Mouse (Mus musculus) inflammation-experienced regulatory T-cells, adult 16 weeks (primary cell): ENCODE results near the gene Eif3g. TPM values are rescaled to one million over a fixed set of nuclear protein-coding genes. Genes with fewer than 3 reads are reported as not detected.

Source experiments
- polyA plus RNA-seq: library from polyadenylated mRNA; unstranded; fragments of 100-300 nt; shearing (Covaris generic); gene quantifications from one replicate; pipeline ENCODE4 v1.2.1, GENCODE M21; 2017

Gene Eif3g
- 278 TPM for polyA plus RNA-seq

DNA sequence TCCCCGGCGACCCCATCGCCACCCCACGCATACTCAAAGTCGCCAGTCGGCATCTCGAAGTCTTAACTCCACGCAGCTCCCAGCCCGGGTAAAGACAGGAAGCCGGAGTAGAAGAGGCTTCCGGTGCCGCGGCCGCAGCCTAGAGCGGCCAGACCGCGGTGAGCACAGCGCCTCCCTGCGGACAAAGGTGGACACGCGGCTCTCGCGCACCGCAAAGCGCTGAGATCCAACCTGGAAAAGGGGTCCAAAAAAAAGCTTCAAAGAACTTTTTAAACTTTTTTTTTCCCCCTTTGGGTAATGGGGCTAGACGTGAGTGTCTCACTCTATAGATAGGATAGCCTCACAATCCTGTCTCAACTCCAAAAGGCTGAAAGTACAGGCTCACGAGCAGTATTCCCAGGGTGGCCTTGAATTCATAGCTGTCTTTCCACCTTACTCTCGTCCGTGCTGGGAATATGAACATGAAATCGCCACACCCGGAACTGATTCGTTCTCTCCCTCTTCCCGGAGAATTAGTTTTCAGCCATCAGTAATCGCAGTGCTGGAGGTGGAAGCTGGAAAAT lies at the start of gene Eif3g:
Gene Eif3g, minus strand, starts transcription at position 113 of the 563 bp plus-strand sequence.

GRCm38 (mm10) chr9:20887704-20888385 lies 10.6 kb downstream of the Eif3g start, which contains the start of gene Ppan:
Ppan (plus strand) TSS chr9:20888175.

DNA sequence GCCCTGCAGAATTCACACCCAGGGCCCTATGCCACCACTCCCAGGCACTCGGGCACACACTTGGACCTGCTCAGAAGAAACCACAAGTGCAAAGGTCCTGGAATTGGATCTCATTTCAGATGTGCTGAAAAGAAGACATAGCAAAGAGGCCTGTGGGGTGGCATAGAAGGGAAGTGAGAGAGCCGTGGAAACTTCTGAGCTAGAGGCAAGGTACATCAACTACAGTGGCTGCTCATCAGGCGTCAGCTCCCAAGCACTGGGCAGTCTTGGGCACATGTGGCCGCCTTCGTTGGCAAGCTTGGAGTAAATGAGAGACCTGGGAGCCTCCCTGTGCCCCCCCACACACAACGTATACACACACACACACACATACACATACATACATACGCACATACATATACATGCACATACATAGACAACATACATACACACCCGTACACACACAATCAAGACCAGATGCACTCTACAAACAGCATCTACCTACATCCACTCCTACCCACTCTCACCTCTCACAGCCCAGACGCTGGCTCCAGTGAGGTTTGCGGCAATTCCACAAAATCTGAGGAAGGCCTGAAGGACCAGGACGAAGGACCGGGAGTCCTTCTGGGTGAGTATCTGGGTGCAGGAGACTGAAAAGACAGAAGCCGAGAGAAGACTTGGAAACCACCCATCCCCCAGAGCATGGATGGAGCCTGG lies 19.2 kb downstream of the Eif3g start, which contains the start of gene Angptl6:
Gene Angptl6, minus strand, starts transcription at position 631 of the 696 bp plus-strand sequence.

DNA sequence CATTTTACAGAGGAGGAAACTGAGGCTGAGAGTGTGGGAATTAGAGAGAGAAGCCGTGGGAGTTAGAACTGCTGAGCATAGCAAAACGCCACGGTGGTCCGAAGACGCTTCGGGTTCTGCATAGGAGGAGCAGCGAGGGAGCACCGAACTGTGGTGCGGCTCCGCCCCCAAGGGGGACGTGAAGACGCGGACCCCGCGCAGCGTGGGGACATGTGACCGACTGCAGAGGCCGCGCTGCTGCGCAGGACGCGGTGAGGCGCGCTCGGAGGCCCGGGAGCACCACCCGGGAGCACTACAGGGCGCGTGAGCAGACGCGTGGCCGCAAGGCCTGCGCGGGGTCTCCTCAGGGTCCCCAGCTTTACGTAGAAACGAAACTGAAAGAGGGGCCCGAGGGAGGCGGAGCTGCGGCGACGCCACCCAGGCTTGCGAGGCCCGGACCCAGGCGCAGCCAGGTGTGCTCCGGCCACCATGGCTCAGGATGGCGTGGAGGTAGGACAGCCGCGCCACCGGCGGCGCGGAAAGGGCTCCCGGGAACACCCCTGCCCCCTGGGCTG lies 29.9 kb downstream of the Eif3g start, which contains the start of gene A230050P20Rik:
Gene A230050P20Rik, plus strand, starts transcription at position 195 of the 554 bp plus-strand sequence.

Other genes with a start within 250 kb of the Eif3g start
- 27.9 TPM for gene Pin1, start 246.5 kb downstream of the Eif3g start, polyA plus RNA-seq
- gene Olfm2, start 152.3 kb downstream of the Eif3g start, polyA plus RNA-seq: 0.94 TPM
- 0.72 TPM for gene Col5a3, start 83.6 kb downstream of the Eif3g start, polyA plus RNA-seq
- gene Rdh8, start 80.1 kb downstream of the Eif3g start, polyA plus RNA-seq: not detected
- gene A230050P20Rik, start 30.0 kb downstream of the Eif3g start, polyA plus RNA-seq: 64.3 TPM
- 1.5 TPM for gene Angptl6, start 18.9 kb downstream of the Eif3g start, polyA plus RNA-seq
- gene Ppan, start 10.4 kb downstream of the Eif3g start, polyA plus RNA-seq: 94.9 TPM
- 116 TPM for gene Dnmt1, start 61.3 kb upstream of the Eif3g start, polyA plus RNA-seq
- 30.5 TPM for gene S1pr2, start 78.2 kb upstream of the Eif3g start, polyA plus RNA-seq
- 138 TPM for gene Mrpl4, start 104.1 kb upstream of the Eif3g start, polyA plus RNA-seq
- gene Icam1, start 117.4 kb upstream of the Eif3g start, polyA plus RNA-seq: 144 TPM
- 2.7 TPM for gene Icam4, start 130.8 kb upstream of the Eif3g start, polyA plus RNA-seq
- 1.4 TPM for gene Icam5, start 133.4 kb upstream of the Eif3g start, polyA plus RNA-seq
- gene Zglp1, start 168.5 kb upstream of the Eif3g start, polyA plus RNA-seq: not detected
- 0.29 TPM for gene Gm49373, start 174.5 kb upstream of the Eif3g start, polyA plus RNA-seq
- 39.6 TPM for gene Fdx1l, start 175.0 kb upstream of the Eif3g start, polyA plus RNA-seq
- gene Gm38431, start 193.4 kb upstream of the Eif3g start, polyA plus RNA-seq: 5.8 TPM
- gene Raver1, start 193.4 kb upstream of the Eif3g start, polyA plus RNA-seq: 72.7 TPM
- gene Tyk2, start 232.6 kb upstream of the Eif3g start, polyA plus RNA-seq: 120 TPM